Mouse (Mus musculus) megakaryocyte, embryonic 14.5 days (primary cell): ENCODE data around the gene Ttn.

ENCODE experiments used
- FLI1 ChIP-seq: IDR thresholded peaks from 2 replicates; pipeline ENCODE4 v1.6.1; 2012; ENCODE audit warnings: low read length, inconsistent platforms, mixed read lengths
- GATA1 ChIP-seq: IDR thresholded peaks from 3 replicates; pipeline ENCODE4 v1.6.1; 2012; ENCODE audit warnings: mixed read lengths, low read length, inconsistent platforms, borderline replicate concordance

DNA sequence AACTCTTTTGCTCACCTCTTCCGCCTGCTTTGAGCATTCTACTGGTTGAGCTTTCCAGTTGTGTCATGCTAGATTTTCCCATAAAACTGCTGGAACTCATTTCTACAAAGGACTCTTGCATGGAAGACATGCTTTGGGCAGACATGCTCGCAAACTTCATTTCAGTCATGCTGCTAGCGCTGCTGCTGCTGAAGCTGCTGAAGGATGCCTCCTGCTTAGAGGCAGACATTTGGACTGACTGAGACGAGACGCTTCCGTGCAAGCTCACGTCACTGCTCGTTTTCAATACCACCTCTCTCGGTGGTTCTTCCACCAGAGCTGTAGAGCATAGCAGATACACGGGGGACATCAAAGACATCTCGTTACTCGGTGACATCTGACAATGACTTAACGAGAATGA, 276.7 kb downstream of the Ttn start:
- no peak for TF ChIP-seq GATA1
- no peak for TF ChIP-seq FLI1
